Mouse (Mus musculus) forebrain, postnatal 0 days (tissue): Measurements from ENCODE around the gene Parp16. TPM values are rescaled to one million over a fixed set of nuclear protein-coding genes. Genes with fewer than 3 reads are reported as not detected.
A peak's percentile ranks its signal among the peaks of the same experiment; 100 is the strongest.

Source experiments
- ATAC-seq: fragments of 200-750 bp; cut with Nextera tagmentation; 2 replicates; pipeline ENCODE4 v1.8.0; 2017; ENCODE audit warnings: mild to moderate bottlenecking, moderate library complexity
- DNase-seq: peaks from one replicate; pipeline ENCODE4 v3.0.0-alpha.2; 2015
- H3K27ac ChIP-seq: fragments of 300-500 bp; sonication (generic); 2 replicates; pipeline ENCODE4 v1.5.1; 2014; ENCODE audit warnings: low read depth, mild to moderate bottlenecking, antibody characterized with exemption, low read length, moderate library complexity, mixed read lengths
- H3K27me3 ChIP-seq: fragments of 300-500 bp; sonication (generic); 2 replicates; pipeline ENCODE4 v1.6.1; 2014; ENCODE audit warnings: mild to moderate bottlenecking, low read length, mixed read lengths; ENCODE audit not compliant: insufficient read depth
- H3K36me3 ChIP-seq: fragments of 300-500 bp; sonication (generic); 2 replicates; pipeline ENCODE4 v1.6.1; 2014; ENCODE audit warnings: mild to moderate bottlenecking, moderate library complexity; ENCODE audit not compliant: insufficient read depth
- H3K4me1 ChIP-seq: fragments of 300-500 bp; sonication (generic); 2 replicates; pipeline ENCODE4 v1.6.1; 2014; ENCODE audit warnings: antibody characterized with exemption; ENCODE audit not compliant: insufficient read depth
- H3K4me2 ChIP-seq: fragments of 300-500 bp; sonication (generic); 2 replicates; pipeline ENCODE4 v1.6.1; 2014; ENCODE audit warnings: low read depth, mild to moderate bottlenecking, moderate library complexity
- H3K4me3 ChIP-seq: fragments of 300-500 bp; sonication (generic); 2 replicates; pipeline ENCODE4 v1.5.1; 2014; ENCODE audit warnings: low read depth, low read length, mixed read lengths
- H3K9ac ChIP-seq: fragments of 300-500 bp; sonication (generic); 2 replicates; pipeline ENCODE4 v1.6.1; 2014; ENCODE audit warnings: mild to moderate bottlenecking
- H3K9me3 ChIP-seq: fragments of 300-500 bp; sonication (generic); 2 replicates; pipeline ENCODE4 v1.6.1; 2016; ENCODE audit warnings: low read length
- CTCF ChIP-seq: sonication (generic); IDR thresholded peaks from 2 replicates; pipeline ENCODE4 v1.5.1; 2016; ENCODE audit warnings: antibody characterized with exemption, control low read depth, low read depth
- WGBS: fragments of 180-500 bp; shearing (Covaris S2); extraction: QIAGEN DNeasy Blood & Tissue Kit; methylation state at CpG from one replicate; pipeline ENCODE4 v1.1.7; 2014; 5-methylcytosine and 5-hydroxymethylcytosine counted together
- polyA plus RNA-seq: library from polyadenylated mRNA; unstranded; fragments of >200 nt; fragmentation: Nextera tagmentation; extraction: Ambion mirVana; gene quantifications from 2 replicates; pipeline ENCODE4 v1.2.1, GENCODE M21; 2015
- total RNA-seq: library from RNA; depleted of rRNA; stranded (reverse); fragments of >200 nt; gene quantifications from 2 replicates; pipeline ENCODE4 v1.2.3, GENCODE M21; 2014

Parp16 gene
- total and polyA plus RNA-seq, 2 experiments from 2014 or later = 6.1 to 6.7 TPM

GRCm38 (mm10) chr9:65257218-65257910, 62.2 kb downstream of the Parp16 start:
- no peak overlapping the region for H3K4me2 ChIP-seq
- H3K27me3 ChIP-seq = no peaks in the 10 kb centered on the region
- no peaks in the 10 kb centered on the region for H3K9me3 ChIP-seq
- no peak overlapping the region for H3K27ac ChIP-seq
- TF ChIP-seq CTCF = no peak
- H3K4me3 ChIP-seq = no peak overlapping the region
- H3K9ac ChIP-seq = no peak overlapping the region
- no peak for ATAC-seq
- WGBS = 73% methylated on average over 9 of the region's 9 CpGs
- no peaks in the 10 kb centered on the region for H3K36me3 ChIP-seq
- no peaks in the 10 kb centered on the region for H3K4me1 ChIP-seq
- DNase-seq = no peak

GRCm38 (mm10) chr9:65259366-65259765, 64.2 kb downstream of the Parp16 start:
- DNase-seq (no peak), ATAC-seq (no peak)
- no peak overlapping the region for H3K27ac ChIP-seq
- H3K4me3 ChIP-seq = no peak overlapping the region
- no peak overlapping the region for H3K4me2 ChIP-seq
- H3K9ac ChIP-seq = no peak overlapping the region
- no peaks in the 10 kb centered on the region for H3K9me3 ChIP-seq
- no peaks in the 10 kb centered on the region for H3K4me1 ChIP-seq
- 81% methylated on average over 7 of the region's 7 CpGs for WGBS
- H3K27me3 ChIP-seq = no peaks in the 10 kb centered on the region
- TF ChIP-seq CTCF = no peak
- no peaks in the 10 kb centered on the region for H3K36me3 ChIP-seq

- no peaks in the 10 kb centered on the region for H3K4me1 ChIP-seq
Observed at GRCm38 (mm10) chr9:65261591-65262230, 66.6 kb downstream of the Parp16 start.

GRCm38 (mm10) chr9:65262641-65263120, 67.5 kb downstream of the Parp16 start:
- no peaks in the 10 kb centered on the region for H3K27me3 ChIP-seq
- no peak for TF ChIP-seq CTCF
- WGBS = 85% methylated on average over 3 of the region's 3 CpGs
- no peaks in the 10 kb centered on the region for H3K9me3 ChIP-seq
- H3K27ac ChIP-seq = no peak overlapping the region
- H3K4me1 ChIP-seq = no peaks in the 10 kb centered on the region
- no peaks in the 10 kb centered on the region for H3K36me3 ChIP-seq
- H3K9ac ChIP-seq = no peak overlapping the region
- H3K4me2 ChIP-seq = no peak overlapping the region
- no peak overlapping the region for H3K4me3 ChIP-seq
- ATAC-seq (no peak), DNase-seq (no peak)

More at GRCm38 (mm10) chr9:65261591-65262230, 66.6 kb downstream of the Parp16 start:
- 92% methylated on average over 2 of the region's 2 CpGs for WGBS
- no peak for ATAC-seq
- Histone ChIP-seq H3K27me3 (no peaks in the 10 kb centered on the region), H3K4me2 (no peak overlapping the region), H3K36me3 (no peaks in the 10 kb centered on the region), H3K27ac (no peak overlapping the region), H3K9me3 (no peaks in the 10 kb centered on the region), H3K9ac (no peak overlapping the region), H3K4me3 (no peak overlapping the region)
- TF ChIP-seq CTCF = no peak
- no peak for DNase-seq

- Histone ChIP-seq H3K27ac (no peak within 1 kb of the TSS), H3K4me2 (no peak within 1 kb of the TSS), H3K9ac (no peak within 1 kb of the TSS), H3K36me3 (no peaks in the 10 kb centered on the region), H3K4me1 (0 out of 2 replicates have a peak, but pooled peaks cover 2% of the 10 kb centered on the region), H3K4me3 (no peak within 1 kb of the TSS), H3K27me3 (no peaks in the 10 kb centered on the region), H3K9me3 (no peaks in the 10 kb centered on the region)
- TF ChIP-seq CTCF = no peak
- ATAC-seq (no peak), DNase-seq (no peak)
- WGBS = 46% methylated on average over 5 of the region's 5 CpGs
Observed at GRCm38 (mm10) chr9:65264959-65265358, 69.8 kb downstream of the Parp16 start, which contains the start of gene Cilp. Cilp (plus strand) TSS chr9:65265180.

- WGBS = 12% methylated on average over 7 of the region's 7 CpGs
Observed at GRCm38 (mm10) chr9:65267742-65268515, 72.8 kb downstream of the Parp16 start.

More at GRCm38 (mm10) chr9:65267742-65268515, 72.8 kb downstream of the Parp16 start:
- no peak for TF ChIP-seq CTCF
- Histone ChIP-seq H3K9ac (0 out of 2 replicates have a peak overlapping the region, but pooled peaks have one; percentile 26), H3K4me3 (no peak overlapping the region), H3K27ac (peak overlapping the region; percentile 87), H3K4me1 (0 out of 2 replicates have a peak, but pooled peaks cover 2% of the 10 kb centered on the region), H3K9me3 (no peaks in the 10 kb centered on the region), H3K27me3 (no peaks in the 10 kb centered on the region), H3K36me3 (no peaks in the 10 kb centered on the region), H3K4me2 (no peak overlapping the region)
- ATAC-seq (peak; percentile 97), DNase-seq (peak; percentile 85)
